Mouse (Mus musculus) liver, embryonic 11.5 days (tissue): ENCODE results near the gene Eml6. TPM values are rescaled to one million over a fixed set of nuclear protein-coding genes. Genes with fewer than 3 reads are reported as not detected.

Experiments used
- ATAC-seq: fragments of 200-750 bp; cut with Nextera tagmentation; replicated peaks from 2 replicates; pipeline ENCODE4 v1.8.0; 2017; ENCODE audit warnings: moderate number of reproducible peaks, mild to moderate bottlenecking, moderate TSS enrichment, moderate library complexity; ENCODE audit not compliant: low FRiP score
- DNase-seq: peaks from one replicate; pipeline ENCODE4 v3.0.0-alpha.2; 2017; ENCODE audit warnings: low spot score
- H3K27ac ChIP-seq: fragments of 300-500 bp; sonication (generic); 2 replicates; pipeline ENCODE4 v1.5.1; 2014; ENCODE audit warnings: mild to moderate bottlenecking, low read depth, low read length, control low read depth
- H3K27me3 ChIP-seq: fragments of 300-500 bp; sonication (generic); replicated peaks from 2 replicates; pipeline ENCODE4 v1.6.1; 2014; ENCODE audit warnings: low read length, mixed read lengths; ENCODE audit not compliant: control insufficient read depth, insufficient read depth
- H3K36me3 ChIP-seq: fragments of 300-500 bp; sonication (generic); 2 replicates; pipeline ENCODE4 v1.6.1; 2014; ENCODE audit warnings: mild to moderate bottlenecking, low read length, moderate library complexity, mixed read lengths; ENCODE audit not compliant: control insufficient read depth, insufficient read depth
- H3K4me1 ChIP-seq: fragments of 300-500 bp; sonication (generic); replicated peaks from 2 replicates; pipeline ENCODE4 v1.6.1; 2014; ENCODE audit warnings: low read length, mixed read lengths; ENCODE audit not compliant: control insufficient read depth, insufficient read depth
- H3K4me2 ChIP-seq: fragments of 300-500 bp; sonication (generic); 2 replicates; pipeline ENCODE4 v1.6.1; 2014; ENCODE audit warnings: mild to moderate bottlenecking, control low read depth, moderate library complexity
- H3K4me3 ChIP-seq: fragments of 300-500 bp; sonication (generic); 2 replicates; pipeline ENCODE4 v1.5.1; 2014; ENCODE audit warnings: low read depth, low read length, control low read depth
- H3K9ac ChIP-seq: fragments of 300-500 bp; sonication (generic); 2 replicates; pipeline ENCODE4 v1.6.1; 2014; ENCODE audit warnings: low read depth, low read length, control low read depth
- H3K9me3 ChIP-seq: fragments of 300-500 bp; sonication (generic); 2 replicates; pipeline ENCODE4 v1.6.1; 2016; ENCODE audit warnings: low read length, inconsistent platforms, mixed read lengths; ENCODE audit not compliant: control insufficient read depth
- WGBS: fragments of 180-500 bp; shearing (Covaris S2); extraction: QIAGEN DNeasy Blood & Tissue Kit; methylation state at CpG from one replicate; pipeline ENCODE4 v1.1.7; 2014; 5-methylcytosine and 5-hydroxymethylcytosine counted together
- polyA plus RNA-seq: library from polyadenylated mRNA; unstranded; fragments of >200 nt; fragmentation: Nextera tagmentation; extraction: Ambion mirVana; gene quantifications from 2 replicates; pipeline ENCODE4 v1.2.1, GENCODE M21; 2014

Gene Eml6
- polyA plus RNA-seq, 1 experiment from 2014 or later = 0.22 TPM

DNA sequence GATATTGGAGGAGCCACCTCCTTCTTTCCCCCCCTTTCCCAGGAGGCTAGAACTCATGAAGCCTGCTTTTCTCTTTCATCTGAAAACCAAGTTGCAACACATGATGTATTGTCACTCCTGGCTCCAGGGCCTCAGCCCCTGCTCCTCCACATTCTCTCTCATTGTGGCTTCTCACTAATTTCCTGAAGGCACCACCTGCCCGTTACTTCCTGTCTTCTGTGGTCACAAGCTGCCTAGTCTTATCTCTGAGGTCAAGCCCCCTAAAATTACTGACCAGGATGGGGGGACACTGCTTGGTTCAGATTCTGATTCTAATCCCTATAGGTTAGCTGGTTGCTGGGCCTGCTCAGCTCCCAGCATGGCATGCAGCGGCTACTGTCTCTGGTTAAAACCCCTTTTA is 251.1 kb downstream of the Eml6 start:
- H3K9me3 ChIP-seq = no peaks in the 10 kb centered on the region
- no peak for DNase-seq
- H3K4me2 ChIP-seq = no peak overlapping the region
- H3K4me1 ChIP-seq = 0 out of 2 replicates have a peak, but pooled peaks cover 3% of the 10 kb centered on the region
- H3K27ac ChIP-seq = no peak overlapping the region; the same call in 1 of the 2 replicates
- no peaks in the 10 kb centered on the region for H3K27me3 ChIP-seq
- H3K9ac ChIP-seq = no peak overlapping the region
- no peaks in the 10 kb centered on the region for H3K36me3 ChIP-seq
- WGBS = 45% methylated on average over 2 of the region's 2 CpGs
- no peak for ATAC-seq
- no peak overlapping the region for H3K4me3 ChIP-seq

GRCm38 (mm10) chr11:29774296-29774695 is 251.5 kb downstream of the Eml6 start:
- no peak for DNase-seq
- Histone ChIP-seq H3K9me3 (no peaks in the 10 kb centered on the region), H3K27me3 (no peaks in the 10 kb centered on the region), H3K4me1 (0 out of 2 replicates have a peak, but pooled peaks cover 3% of the 10 kb centered on the region), H3K4me3 (no peak overlapping the region), H3K36me3 (no peaks in the 10 kb centered on the region), H3K9ac (no peak overlapping the region), H3K27ac (no peak overlapping the region), H3K4me2 (no peak overlapping the region)
- WGBS = 46% methylated on average over 2 of the region's 2 CpGs
- ATAC-seq = no peak

GRCm38 (mm10) chr11:29772279-29772678 is 253.6 kb downstream of the Eml6 start:
- no peak overlapping the region for H3K9ac ChIP-seq
- H3K9me3 ChIP-seq = no peaks in the 10 kb centered on the region
- H3K27ac ChIP-seq = no peak overlapping the region
- WGBS = 79% methylated on average over 1 of the region's 1 CpGs
- DNase-seq (no peak), ATAC-seq (no peak)
- H3K4me2 ChIP-seq = no peak overlapping the region
- H3K27me3 ChIP-seq = no peaks in the 10 kb centered on the region
- 0 out of 2 replicates have a peak, but pooled peaks cover 3% of the 10 kb centered on the region for H3K4me1 ChIP-seq
- H3K36me3 ChIP-seq = no peaks in the 10 kb centered on the region
- H3K4me3 ChIP-seq = no peak overlapping the region

DNA sequence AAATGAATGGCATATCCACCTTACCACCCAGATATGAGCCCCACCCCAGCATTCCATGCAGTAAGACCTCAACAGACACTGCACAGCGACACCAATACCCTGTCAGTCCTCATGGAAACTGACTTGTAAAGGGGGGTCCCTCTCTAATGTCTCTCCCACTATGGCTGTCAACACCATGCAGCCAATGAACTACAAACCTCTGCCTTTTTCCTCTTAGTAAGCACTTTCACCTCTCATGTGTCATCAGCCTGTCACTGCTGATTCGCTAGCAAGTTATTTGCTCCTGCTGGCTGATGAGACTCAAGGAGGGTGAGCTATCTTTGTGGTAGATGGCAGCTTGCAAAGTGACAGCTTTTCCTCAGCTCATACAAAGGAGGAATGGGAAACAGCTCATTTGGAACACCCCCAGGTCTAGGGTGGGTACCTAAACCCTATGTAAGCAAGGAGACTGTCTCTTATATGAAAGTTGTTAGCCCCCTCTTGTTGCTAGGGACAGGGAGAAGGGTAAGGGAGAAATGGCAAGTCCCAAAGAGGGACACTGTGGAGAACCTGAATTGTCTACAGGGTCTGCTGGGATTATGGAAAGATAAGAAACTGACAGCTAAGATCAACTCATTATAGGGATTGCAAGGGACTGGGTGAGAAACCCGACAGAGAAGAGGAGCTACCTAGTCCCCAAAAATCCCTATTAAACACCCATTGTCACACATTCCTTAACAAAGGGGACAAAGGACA is 255.0 kb downstream of the Eml6 start:
- Histone ChIP-seq H3K36me3 (no peaks in the 10 kb centered on the region), H3K9me3 (no peaks in the 10 kb centered on the region), H3K4me3 (no peak overlapping the region), H3K9ac (no peak overlapping the region), H3K27me3 (no peaks in the 10 kb centered on the region), H3K4me2 (no peak overlapping the region), H3K27ac (no peak overlapping the region), H3K4me1 (0 out of 2 replicates have a peak, but pooled peaks cover 3% of the 10 kb centered on the region)
- DNase-seq (no peak), ATAC-seq (no peak)
- WGBS = 68% methylated on average over 3 of the region's 3 CpGs

GRCm38 (mm10) chr11:29768523-29768922 is 257.3 kb downstream of the Eml6 start:
- DNase-seq = no peak
- Histone ChIP-seq H3K36me3 (no peaks in the 10 kb centered on the region), H3K9me3 (no peaks in the 10 kb centered on the region), H3K4me1 (no peaks in the 10 kb centered on the region), H3K9ac (no peak overlapping the region), H3K4me2 (no peak overlapping the region), H3K27ac (no peak overlapping the region), H3K4me3 (no peak overlapping the region), H3K27me3 (no peaks in the 10 kb centered on the region)
- no peak for ATAC-seq

DNA sequence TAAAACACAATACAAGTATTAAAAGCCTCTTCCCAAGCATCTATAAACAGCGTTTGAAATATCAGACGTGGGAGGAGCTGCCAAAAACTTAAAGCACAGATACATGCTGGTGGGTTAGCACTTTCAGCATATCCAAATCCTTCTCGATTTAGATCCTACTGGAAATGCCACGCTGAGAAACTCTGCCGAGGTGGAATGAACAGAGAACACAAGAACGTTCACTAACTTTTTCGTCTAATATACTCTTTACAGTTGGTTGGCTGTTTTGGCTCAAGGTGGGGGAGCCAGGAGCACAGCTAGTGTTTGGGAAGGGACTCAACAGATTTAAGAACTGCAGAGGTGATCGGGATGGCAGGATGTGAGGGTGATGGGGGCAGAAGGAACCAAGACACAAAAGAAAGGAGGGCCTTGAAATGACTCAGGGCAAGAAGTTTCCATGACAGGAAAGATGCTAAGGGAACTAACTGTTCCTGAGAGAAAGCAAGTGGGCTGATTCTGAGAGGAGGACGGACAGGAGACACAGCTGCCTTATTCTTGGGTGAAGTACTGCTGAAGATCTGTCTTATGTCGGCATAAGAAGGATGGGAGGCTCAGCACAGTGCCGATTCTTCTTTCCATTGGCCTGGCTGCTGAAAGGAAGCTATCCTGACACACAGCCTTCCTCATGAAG is 259.4 kb downstream of the Eml6 start:
- WGBS = 79% methylated on average over 11 of the region's 11 CpGs
- ATAC-seq = no peak

DNA sequence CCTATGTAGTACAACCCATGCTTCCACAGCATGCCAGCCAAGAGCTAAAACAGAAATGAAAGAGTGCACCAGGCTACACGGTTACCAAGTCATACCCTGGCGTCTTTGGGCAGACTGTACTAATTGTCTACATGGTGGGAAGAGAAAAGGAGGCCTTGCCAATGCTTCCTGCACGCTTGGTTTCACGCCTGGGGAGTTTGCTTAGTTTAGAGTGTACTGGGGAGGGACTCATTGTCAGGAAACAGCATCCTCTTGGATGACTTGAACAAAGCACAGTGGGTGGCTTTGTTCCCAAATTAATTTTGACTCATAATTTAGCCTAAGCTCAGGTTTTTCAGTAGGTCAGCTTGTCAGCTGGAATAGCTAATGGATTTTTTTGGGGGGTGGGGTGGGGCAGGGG is 260.8 kb downstream of the Eml6 start:
- Histone ChIP-seq H3K4me3 (no peak overlapping the region), H3K4me1 (no peaks in the 10 kb centered on the region), H3K9ac (no peak overlapping the region), H3K9me3 (no peaks in the 10 kb centered on the region), H3K27me3 (no peaks in the 10 kb centered on the region), H3K4me2 (no peak overlapping the region), H3K27ac (no peak overlapping the region), H3K36me3 (no peaks in the 10 kb centered on the region)
- DNase-seq (no peak), ATAC-seq (no peak)
- WGBS = 80% methylated on average over 4 of the region's 4 CpGs

More for the DNA sequence above, 259.4 kb downstream of the Eml6 start:
- H3K27ac ChIP-seq = no peak overlapping the region
- no peaks in the 10 kb centered on the region for H3K4me1 ChIP-seq
- no peaks in the 10 kb centered on the region for H3K9me3 ChIP-seq
- H3K36me3 ChIP-seq = no peaks in the 10 kb centered on the region
- H3K9ac ChIP-seq = no peak overlapping the region
- no peak overlapping the region for H3K4me3 ChIP-seq
- no peaks in the 10 kb centered on the region for H3K27me3 ChIP-seq
- H3K4me2 ChIP-seq = no peak overlapping the region
- DNase-seq = no peak

DNA sequence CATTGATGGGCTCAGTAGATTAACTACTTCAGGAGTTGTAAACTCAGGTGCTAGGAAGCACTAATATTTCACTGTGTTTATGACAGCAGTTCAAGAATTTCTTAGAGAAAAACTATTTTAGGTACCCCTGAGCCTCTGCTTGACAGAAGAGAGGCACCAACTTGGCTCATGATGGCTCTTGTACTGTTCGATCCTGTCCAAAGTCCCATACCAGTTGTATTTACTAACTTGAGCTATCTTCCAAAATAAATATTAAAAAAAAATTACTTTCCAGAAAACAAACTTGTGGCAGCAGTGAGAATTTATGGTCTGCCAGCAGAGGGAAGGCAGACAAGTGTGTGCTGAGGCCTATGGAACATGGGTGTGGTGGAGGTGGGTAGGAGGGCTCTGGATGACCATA is 263.1 kb downstream of the Eml6 start:
- DNase-seq (no peak), ATAC-seq (no peak)
- Histone ChIP-seq H3K4me1 (no peaks in the 10 kb centered on the region), H3K9me3 (no peaks in the 10 kb centered on the region), H3K9ac (no peak overlapping the region), H3K4me3 (no peak overlapping the region), H3K27me3 (no peaks in the 10 kb centered on the region), H3K36me3 (no peaks in the 10 kb centered on the region), H3K4me2 (no peak overlapping the region), H3K27ac (no peak overlapping the region)
- 97% methylated on average over 1 of the region's 1 CpGs for WGBS

- H3K9ac ChIP-seq = no peak overlapping the region
- no peaks in the 10 kb centered on the region for H3K36me3 ChIP-seq
- ATAC-seq (no peak), DNase-seq (no peak)
- H3K27ac ChIP-seq = no peak overlapping the region
- 91% methylated on average over 9 of the region's 9 CpGs for WGBS
- no peak overlapping the region for H3K4me2 ChIP-seq
- no peaks in the 10 kb centered on the region for H3K9me3 ChIP-seq
- H3K4me1 ChIP-seq = no peaks in the 10 kb centered on the region
- H3K4me3 ChIP-seq = no peak overlapping the region
- no peaks in the 10 kb centered on the region for H3K27me3 ChIP-seq
These were observed 264.4 kb downstream of the Eml6 start for GRCm38 (mm10) chr11:29761387-29761786.
